8 mouse cellular contexts compared by ENCODE assay signal in genomic region chr17:31728968-31729501, GRCm38 (mm10). TPM values are rescaled to one million over a fixed set of nuclear protein-coding genes. Genes with fewer than 3 reads are reported as not detected.
DNase-seq lines count a peak whose midpoint lies in the region; TF ChIP-seq lines count a peak whose summit lies in the region.
"Had no signal": no experiment of that assay in that cellular context is flagged by ENCODE, and none has a peak within 500 bp of the region (broad histone marks: within the 10 kb centered on the region; RNA-seq: fewer than 3 reads in every experiment).

No protein-coding gene starts in this region.

- DNase-seq in spleen, postnatal 36 days (ENCODE audit: low spot score in 2 of 2), result peak; percentile 48 to 50
- no peak for DNase-seq in spleen, adult 12 weeks (ENCODE audit: low spot score)
- DNase-seq in embryo, embryonic 10.5 days (ENCODE audit: low spot score), result peak; percentile 38
- DNase-seq in heart, postnatal 14 days, result peak; percentile 52 to 74
- peak; percentile 85 to 89 for DNase-seq in kidney, postnatal 25 days
- no peak for DNase-seq in layer of hippocampus, postnatal 14 days (ENCODE audit: low spot score in 2 of 2)

- H3K79me2 ChIP-seq in myocyte (ENCODE audit: control insufficient read depth, insufficient read depth), result no peaks in the 10 kb centered on the region

- no peak overlapping the region for H3K4me3 ChIP-seq in myocyte
- H3K4me3 ChIP-seq: megakaryocyte, embryonic 14.5 days had no signal

- H3K36me3 ChIP-seq in myocyte (ENCODE audit: control insufficient read depth, insufficient read depth), result no peaks in the 10 kb centered on the region

- no peaks in the 10 kb centered on the region for H3K27me3 ChIP-seq in myocyte (ENCODE audit: control insufficient read depth, insufficient read depth, insufficient read length)

- H3ac ChIP-seq in myocyte (ENCODE audit: control insufficient read depth, insufficient read length), result no peak overlapping the region

- H3K4me2 ChIP-seq in myocyte (ENCODE audit: low read depth), result no peak overlapping the region

- intact Hi-C loops in heart, postnatal 14 days (cut with DNase I), result no loop called here

- no peak for TF ChIP-seq POLR2A in myocyte (IDR thresholded peaks at IDR 0.05; ENCODE audit: insufficient read length, low read depth)

TF ChIP-seq in myocyte, 11 proteins besides CTCF, POLR2A, EP300 and RAD21:
- TF ChIP-seq MYOD1 (IDR thresholded peaks at IDR 0.05; ENCODE audit: control insufficient read depth in 1 of 3, insufficient read length in 2 of 3, low read depth in 2 of 3), result peak; percentile 77 to 92 (median 80)
- TF ChIP-seq REST (IDR thresholded peaks at IDR 0.05; ENCODE audit: insufficient read depth, insufficient read length), result no peak
- peak; percentile 86 for TF ChIP-seq TCF12 (IDR thresholded peaks at IDR 0.05; ENCODE audit: insufficient read depth, poor library complexity, severe bottlenecking)
- peak; percentile 65 for TF ChIP-seq TCF3 (IDR thresholded peaks at IDR 0.05; ENCODE audit: insufficient read length, low read depth)
- peak in 2 of 3 experiments; percentile 89 to 93 for TF ChIP-seq MYOG (IDR thresholded peaks at IDR 0.05; ENCODE audit: control insufficient read depth in 1 of 3, insufficient read depth in 1 of 3, insufficient read length in 2 of 3, low read depth in 2 of 3)
TF ChIP-seq in myocyte: peak in this region for 4.

RNA-seq across cellular contexts. Expression of gene Cryaa, which starts 51.4 kb away (rescaled TPM):
- total RNA-seq in heart, postnatal 14 days (2021), result not detected
- polyA plus RNA-seq in myocyte (2012; fragmentation: generic; extraction: Trizol), result not detected
- total RNA-seq in layer of hippocampus, postnatal 14 days (2021), result under 1 TPM in 1 of 2 experiments, not detected in 1; 0.55 TPM

Comparison
In these comparisons a context has a peak if more than half of its experiments do, and no peak if none do; other contexts are left out.
1. DNase-seq: peak in spleen, postnatal 36 days (2 of 2), embryo, embryonic 10.5 days (single experiment), heart, postnatal 14 days (2 of 2) and kidney, postnatal 25 days (2 of 2); none in spleen, adult 12 weeks (single experiment) and layer of hippocampus, postnatal 14 days (0 of 2).